Mouse (Mus musculus): ENCODE data around the gene Col2a1. TPM values are rescaled to one million over a fixed set of nuclear protein-coding genes. Genes with fewer than 3 reads are reported as not detected.

Col2a1 gene
- polyA plus RNA-seq, 1 experiment from 2014 or later, result 829 TPM

- H3K4me3 ChIP-seq, result no peak overlapping the region
- no peak overlapping the region; the same call in 1 of the 2 replicates for H3K4me2 ChIP-seq (replicated peaks)
- no peak for ATAC-seq (ENCODE audit: low FRiP score, low read depth)
- no peaks in the 10 kb centered on the region for H3K27me3 ChIP-seq
- no peaks in the 10 kb centered on the region for H3K36me3 ChIP-seq
- no peak overlapping the region for H3K9ac ChIP-seq
- H3K4me1 ChIP-seq, result peaks cover 26% of the 10 kb centered on the region
- WGBS, result 71% methylated on average over 4 of the region's 4 CpGs
- H3K9me3 ChIP-seq, result no peaks in the 10 kb centered on the region
- no peak overlapping the region for H3K27ac ChIP-seq
Observed at GRCm38 (mm10) chr15:97952889-97953189, 51.7 kb downstream of the Col2a1 start.

- Histone ChIP-seq H3K36me3 (no peaks in the 10 kb centered on the region), H3K9me3 (no peaks in the 10 kb centered on the region), H3K4me1 (peaks cover 26% of the 10 kb centered on the region), H3K27me3 (no peaks in the 10 kb centered on the region), H3K9ac (no peak overlapping the region), H3K4me3 (no peak overlapping the region), H3K27ac (no peak overlapping the region), H3K4me2 (replicated peaks) (peak overlapping the region; percentile 41)
- ATAC-seq (ENCODE audit: low FRiP score, low read depth), result peak; percentile 55; the same call in 1 of the 2 replicates
- 16% methylated on average over 16 of the region's 16 CpGs for WGBS
Observed at GRCm38 (mm10) chr15:97952137-97952888, 52.2 kb downstream of the Col2a1 start.

GRCm38 (mm10) chr15:97950240-97950639 lies 54.3 kb downstream of the Col2a1 start:
- peaks cover 17% of the 10 kb centered on the region for H3K4me1 ChIP-seq
- no peaks in the 10 kb centered on the region for H3K27me3 ChIP-seq
- H3K4me3 ChIP-seq, result no peak overlapping the region
- H3K9ac ChIP-seq, result peak overlapping the region; percentile 50; the same call in 1 of the 2 replicates
- H3K4me2 ChIP-seq (replicated peaks), result no peak overlapping the region
- H3K9me3 ChIP-seq, result no peaks in the 10 kb centered on the region
- WGBS, result 59% methylated on average over 7 of the region's 7 CpGs
- no peak for ATAC-seq (ENCODE audit: low FRiP score, low read depth)
- no peak overlapping the region for H3K27ac ChIP-seq
- no peaks in the 10 kb centered on the region for H3K36me3 ChIP-seq

- Histone ChIP-seq H3K27me3 (no peaks in the 10 kb centered on the region), H3K4me2 (replicated peaks) (no peak overlapping the region), H3K9me3 (no peaks in the 10 kb centered on the region), H3K36me3 (no peaks in the 10 kb centered on the region), H3K27ac (no peak overlapping the region; the same call in 1 of the 2 replicates), H3K4me1 (peaks cover 17% of the 10 kb centered on the region), H3K9ac (peak overlapping the region; percentile 31; the same call in 1 of the 2 replicates), H3K4me3 (no peak overlapping the region)
- ATAC-seq (ENCODE audit: low FRiP score, low read depth), result no peak
- WGBS, result 76% methylated on average over 3 of the region's 3 CpGs
Observed at GRCm38 (mm10) chr15:97949706-97950105, 54.8 kb downstream of the Col2a1 start.

GRCm38 (mm10) chr15:97948720-97949119 lies 55.8 kb downstream of the Col2a1 start:
- 37% methylated on average over 7 of the region's 7 CpGs for WGBS
- no peaks in the 10 kb centered on the region for H3K36me3 ChIP-seq
- peaks cover 17% of the 10 kb centered on the region for H3K4me1 ChIP-seq
- ATAC-seq (ENCODE audit: low FRiP score, low read depth), result no peak
- H3K27me3 ChIP-seq, result no peaks in the 10 kb centered on the region
- H3K9me3 ChIP-seq, result no peaks in the 10 kb centered on the region
- H3K27ac ChIP-seq, result no peak overlapping the region
- no peak overlapping the region for H3K9ac ChIP-seq
- H3K4me3 ChIP-seq, result no peak overlapping the region
- no peak overlapping the region for H3K4me2 ChIP-seq (replicated peaks)

- no peak overlapping the region for H3K4me3 ChIP-seq
- H3K4me1 ChIP-seq, result peaks cover 10% of the 10 kb centered on the region; the same call in 1 of the 2 replicates
- 68% methylated on average over 10 of the region's 11 CpGs for WGBS
- H3K36me3 ChIP-seq, result no peaks in the 10 kb centered on the region
- H3K27ac ChIP-seq, result no peak overlapping the region
- no peaks in the 10 kb centered on the region for H3K9me3 ChIP-seq
- no peak for ATAC-seq (ENCODE audit: low FRiP score, low read depth)
- H3K27me3 ChIP-seq, result no peaks in the 10 kb centered on the region
- H3K9ac ChIP-seq, result no peak overlapping the region
- no peak overlapping the region for H3K4me2 ChIP-seq (replicated peaks)
Observed at GRCm38 (mm10) chr15:97945656-97946315, 58.7 kb downstream of the Col2a1 start.

- Histone ChIP-seq H3K4me2 (replicated peaks) (no peak overlapping the region), H3K4me1 (0 out of 2 replicates have a peak, but pooled peaks cover 6% of the 10 kb centered on the region), H3K4me3 (no peak overlapping the region), H3K9ac (no peak overlapping the region), H3K27me3 (no peaks in the 10 kb centered on the region), H3K36me3 (no peaks in the 10 kb centered on the region), H3K27ac (no peak overlapping the region), H3K9me3 (no peaks in the 10 kb centered on the region)
- no peak for ATAC-seq (ENCODE audit: low FRiP score, low read depth)
- WGBS, result 52% methylated on average over 10 of the region's 11 CpGs
Observed at GRCm38 (mm10) chr15:97944919-97945574, 59.4 kb downstream of the Col2a1 start.

- H3K9ac ChIP-seq, result no peak overlapping the region
- WGBS, result 87% methylated on average over 8 of the region's 8 CpGs
- no peaks in the 10 kb centered on the region for H3K36me3 ChIP-seq
- no peaks in the 10 kb centered on the region for H3K4me1 ChIP-seq
- H3K4me2 ChIP-seq (replicated peaks), result no peak overlapping the region
- H3K27me3 ChIP-seq, result no peaks in the 10 kb centered on the region
- no peak overlapping the region for H3K27ac ChIP-seq
- H3K9me3 ChIP-seq, result no peaks in the 10 kb centered on the region
- no peak for ATAC-seq (ENCODE audit: low FRiP score, low read depth)
- no peak overlapping the region for H3K4me3 ChIP-seq
Observed at GRCm38 (mm10) chr15:97943356-97943755, 61.1 kb downstream of the Col2a1 start.

GRCm38 (mm10) chr15:97942538-97942937 lies 62.0 kb downstream of the Col2a1 start:
- Histone ChIP-seq H3K4me2 (replicated peaks) (no peak overlapping the region), H3K4me1 (no peaks in the 10 kb centered on the region), H3K9ac (no peak overlapping the region), H3K9me3 (no peaks in the 10 kb centered on the region), H3K27ac (no peak overlapping the region), H3K27me3 (no peaks in the 10 kb centered on the region), H3K36me3 (no peaks in the 10 kb centered on the region), H3K4me3 (no peak overlapping the region)
- 86% methylated on average over 8 of the region's 8 CpGs for WGBS
- no peak for ATAC-seq (ENCODE audit: low FRiP score, low read depth)

GRCm38 (mm10) chr15:97941306-97941705 lies 63.2 kb downstream of the Col2a1 start:
- Histone ChIP-seq H3K27me3 (no peaks in the 10 kb centered on the region), H3K36me3 (no peaks in the 10 kb centered on the region), H3K27ac (no peak overlapping the region), H3K9ac (no peak overlapping the region), H3K4me2 (replicated peaks) (no peak overlapping the region), H3K4me1 (no peaks in the 10 kb centered on the region), H3K4me3 (no peak overlapping the region), H3K9me3 (no peaks in the 10 kb centered on the region)
- 94% methylated on average over 2 of the region's 2 CpGs for WGBS
- no peak for ATAC-seq (ENCODE audit: low FRiP score, low read depth)

- ATAC-seq (ENCODE audit: low FRiP score, low read depth), result no peak
- Histone ChIP-seq H3K27me3 (no peaks in the 10 kb centered on the region), H3K9ac (no peak overlapping the region), H3K4me3 (no peak overlapping the region), H3K4me2 (replicated peaks) (no peak overlapping the region), H3K4me1 (no peaks in the 10 kb centered on the region), H3K9me3 (no peaks in the 10 kb centered on the region), H3K36me3 (no peaks in the 10 kb centered on the region), H3K27ac (no peak overlapping the region)
- 83% methylated on average over 2 of the region's 2 CpGs for WGBS
Observed at GRCm38 (mm10) chr15:97940088-97940487, 64.4 kb downstream of the Col2a1 start.

- H3K4me3 ChIP-seq, result no peak overlapping the region
- H3K4me2 ChIP-seq (replicated peaks), result no peak overlapping the region
- H3K36me3 ChIP-seq, result no peaks in the 10 kb centered on the region
- no peaks in the 10 kb centered on the region for H3K27me3 ChIP-seq
- ATAC-seq (ENCODE audit: low FRiP score, low read depth), result no peak
- H3K9ac ChIP-seq, result no peak overlapping the region
- H3K27ac ChIP-seq, result no peak overlapping the region
- H3K9me3 ChIP-seq, result no peaks in the 10 kb centered on the region
- H3K4me1 ChIP-seq, result no peaks in the 10 kb centered on the region
- 67% methylated on average over 6 of the region's 6 CpGs for WGBS
Observed at GRCm38 (mm10) chr15:97938580-97938979, 65.9 kb downstream of the Col2a1 start.

Measured in limb, embryonic 13.5 days (tissue).